Mouse (Mus musculus) C2C12 (cell line): ENCODE results near the gene Sema3a.

Source experiments
- CTCF ChIP-seq: IDR thresholded peaks from one replicate; pipeline ENCODE4 v1.5.1; 2011; ENCODE audit not compliant: control insufficient read depth, insufficient read depth, insufficient read length
- MAX ChIP-seq: IDR thresholded peaks from one replicate; pipeline ENCODE4 v1.6.1; 2011; ENCODE audit warnings: mild to moderate bottlenecking, control low read depth
- MYOG ChIP-seq: IDR thresholded peaks from one replicate; pipeline ENCODE4 v1.6.1; 2011; ENCODE audit not compliant: control insufficient read depth, insufficient read length; ENCODE audit errors: extremely low read depth
- USF1 ChIP-seq: IDR thresholded peaks from one replicate; pipeline ENCODE4 v1.6.1; 2011; ENCODE audit warnings: low read depth, mild to moderate bottlenecking, control low read depth, moderate library complexity

- no peak for TF ChIP-seq CTCF
- no peak for TF ChIP-seq MAX
- no peak for TF ChIP-seq USF1
- TF ChIP-seq MYOG, result no peak
Observed at GRCm38 (mm10) chr5:13509163-13509562, 383.9 kb downstream of the Sema3a start.
